Comparison of ENCODE assay signal across 9 mouse cellular contexts in genomic region chr13:119755681-119756471, GRCm38 (mm10). TPM values are rescaled to one million over a fixed set of nuclear protein-coding genes. Genes with fewer than 3 reads are reported as not detected.
DNase-seq lines count a peak whose midpoint lies in the region; ATAC-seq and TF ChIP-seq lines count a peak whose summit lies in the region.
"Had no signal": no experiment of that assay in that cellular context is flagged by ENCODE, and none has a peak within 500 bp of the region (broad histone marks: within the 10 kb centered on the region; RNA-seq: fewer than 3 reads in every experiment).

Nim1k (minus strand) TSS chr13:119755882.

- peak; percentile 42; the same call in 1 of the 2 replicates for TF ChIP-seq POLR2A in brain, embryonic 14.5 days (IDR thresholded peaks at IDR 0.05; ENCODE audit: borderline replicate concordance, extremely low read depth, insufficient read depth, insufficient read length, poor library complexity, severe bottlenecking)

- DNase-seq in 3T3-L1 (ENCODE audit: low read depth, low spot score): peak; percentile 81
- DNase-seq in brain, embryonic 14.5 days (ENCODE audit: low read depth): peak; percentile 94
- DNase-seq in forebrain, embryonic 11.5 days (ENCODE audit: low spot score): peak; percentile 89
- peak; percentile 86 for DNase-seq in kidney, postnatal 10 days
- peak; percentile 8 for DNase-seq in liver, embryonic 13.5 days
- DNase-seq in neural tube, embryonic 10.5 days (ENCODE audit: extremely low spot score, low spot score): peak; percentile 77

- H3K4me3 ChIP-seq in forebrain, embryonic 11.5 days (ENCODE audit: low read depth, low read length): peak within 1 kb of the TSS; percentile 49
- peak within 1 kb of the TSS; percentile 70 for H3K4me3 ChIP-seq in heart, embryonic 15.5 days
- peak within 1 kb of the TSS; percentile 46 for H3K4me3 ChIP-seq in liver, embryonic 13.5 days (replicated peaks)
- peak within 1 kb of the TSS; percentile 57 for H3K4me3 ChIP-seq in stomach, embryonic 15.5 days (replicated peaks)

- no peak for TF ChIP-seq CTCF in brain, embryonic 14.5 days (IDR thresholded peaks at IDR 0.05; ENCODE audit: borderline replicate concordance, extremely low read depth, insufficient read depth, insufficient read length)

- H3K27me3 ChIP-seq in forebrain, embryonic 11.5 days (ENCODE audit: control insufficient read depth, insufficient read depth, low read length): no peaks in the 10 kb centered on the region
- H3K27me3 ChIP-seq in heart, embryonic 15.5 days: no peaks in the 10 kb centered on the region
- H3K27me3 ChIP-seq in liver, embryonic 13.5 days: peaks cover 16% of the 10 kb centered on the region
- no peaks in the 10 kb centered on the region for H3K27me3 ChIP-seq in stomach, embryonic 15.5 days (replicated peaks)
- H3K27me3 ChIP-seq: CH12.LX had no signal

- H3K4me1 ChIP-seq in forebrain, embryonic 11.5 days (replicated peaks; ENCODE audit: control insufficient read depth, insufficient read depth, low read length): 0 out of 2 replicates have a peak, but pooled peaks cover 1% of the 10 kb centered on the region
- peaks cover 19% of the 10 kb centered on the region for H3K4me1 ChIP-seq in heart, embryonic 15.5 days (replicated peaks)
- peaks cover 14% of the 10 kb centered on the region for H3K4me1 ChIP-seq in liver, embryonic 13.5 days (replicated peaks)
- H3K4me1 ChIP-seq in stomach, embryonic 15.5 days: peaks cover 15% of the 10 kb centered on the region

- peak; percentile 87 for ATAC-seq in forebrain, embryonic 11.5 days (replicated peaks; ENCODE audit: low FRiP score)
- ATAC-seq in heart, embryonic 15.5 days (replicated peaks; ENCODE audit: insufficient number of reproducible peaks, insufficient read depth, low FRiP score, low read depth): peak; percentile 94
- peak; percentile 79 for ATAC-seq in liver, embryonic 13.5 days (ENCODE audit: low read depth)
- ATAC-seq in stomach, embryonic 15.5 days (ENCODE audit: insufficient read depth, low FRiP score, low read depth): peak; percentile 91

- peak within 1 kb of the TSS; percentile 68 for H3K9ac ChIP-seq in forebrain, embryonic 11.5 days (ENCODE audit: low read length)
- H3K9ac ChIP-seq in heart, embryonic 15.5 days: peak within 1 kb of the TSS; percentile 57
- H3K9ac ChIP-seq in liver, embryonic 13.5 days: peak within 1 kb of the TSS; percentile 33
- H3K9ac ChIP-seq in stomach, embryonic 15.5 days: peak within 1 kb of the TSS; percentile 42

- H3K27ac ChIP-seq in forebrain, embryonic 11.5 days (ENCODE audit: low read depth, low read length): peak within 1 kb of the TSS; percentile 28
- peak within 1 kb of the TSS; percentile 55 for H3K27ac ChIP-seq in heart, embryonic 15.5 days
- H3K27ac ChIP-seq in liver, embryonic 13.5 days: no peak within 1 kb of the TSS
- no peak within 1 kb of the TSS for H3K27ac ChIP-seq in stomach, embryonic 15.5 days

- no peaks in the 10 kb centered on the region for H3K36me3 ChIP-seq in forebrain, embryonic 11.5 days (ENCODE audit: control insufficient read depth, insufficient read depth, low read length)
- H3K36me3 ChIP-seq in heart, embryonic 15.5 days: 0 out of 2 replicates have a peak, but pooled peaks cover 5% of the 10 kb centered on the region
- no peaks in the 10 kb centered on the region for H3K36me3 ChIP-seq in liver, embryonic 13.5 days
- no peaks in the 10 kb centered on the region for H3K36me3 ChIP-seq in stomach, embryonic 15.5 days

- peak within 1 kb of the TSS; percentile 85 for H3K4me2 ChIP-seq in forebrain, embryonic 11.5 days (ENCODE audit: low read depth, low read length, severe bottlenecking)
- H3K4me2 ChIP-seq in heart, embryonic 15.5 days: peak within 1 kb of the TSS; percentile 90
- peak within 1 kb of the TSS; percentile 68 for H3K4me2 ChIP-seq in liver, embryonic 13.5 days
- peak within 1 kb of the TSS; percentile 98 for H3K4me2 ChIP-seq in stomach, embryonic 15.5 days

- 1% methylated on average over 43 of the region's 43 CpGs for WGBS in forebrain, embryonic 11.5 days
- WGBS in heart, embryonic 15.5 days: 2% methylated on average over 43 of the region's 43 CpGs
- WGBS in liver, embryonic 13.5 days (ENCODE audit: insufficient replicate concordance): 6% methylated on average over 43 of the region's 43 CpGs
- 1% methylated on average over 43 of the region's 43 CpGs for WGBS in stomach, embryonic 15.5 days

- H3K9me3 ChIP-seq in forebrain, embryonic 11.5 days (ENCODE audit: control insufficient read depth, low read length): no peaks in the 10 kb centered on the region
- no peaks in the 10 kb centered on the region for H3K9me3 ChIP-seq in heart, embryonic 15.5 days (replicated peaks)
- H3K9me3 ChIP-seq in liver, embryonic 13.5 days (replicated peaks): no peaks in the 10 kb centered on the region
- H3K9me3 ChIP-seq in stomach, embryonic 15.5 days: no peaks in the 10 kb centered on the region

RNA-seq across cellular contexts. Expression of gene Nim1k, which starts in this region (rescaled TPM):
- 1.1 and 1.8 TPM in 2 replicates for polyA plus RNA-seq in brain, embryonic 14.5 days (2012; rRNA removed)
- 4.9 and 5.8 TPM in 2 replicates for polyA plus RNA-seq in forebrain, embryonic 11.5 days (2014; fragmentation: Nextera tagmentation; extraction: Ambion mirVana)
- 0.72 and 0.77 TPM in 2 replicates for polyA plus RNA-seq in heart, embryonic 15.5 days (2015; fragmentation: Nextera tagmentation; extraction: Ambion mirVana)
- 0.06 and 0.08 TPM in 2 replicates for polyA plus RNA-seq in liver, embryonic 13.5 days (2015; fragmentation: Nextera tagmentation; extraction: Ambion mirVana)
- 0.67 and 0.71 TPM in 2 replicates for polyA plus RNA-seq in stomach, embryonic 15.5 days (2015; fragmentation: Nextera tagmentation; extraction: Ambion mirVana)

Comparison
In these comparisons a context has a peak if more than half of its experiments do, and no peak if none do; other contexts are left out.
1. Peak in ATAC-seq, H3K4me3 ChIP-seq, H3K27ac ChIP-seq, H3K9ac ChIP-seq and H3K4me2 ChIP-seq in heart, embryonic 15.5 days; RNA of the gene not detected or under 1 TPM.
2. Peak in DNase-seq, ATAC-seq, H3K4me3 ChIP-seq, H3K9ac ChIP-seq and H3K4me2 ChIP-seq in liver, embryonic 13.5 days; RNA of the gene not detected or under 1 TPM.
3. Peak in ATAC-seq, H3K4me3 ChIP-seq, H3K9ac ChIP-seq and H3K4me2 ChIP-seq in stomach, embryonic 15.5 days; RNA of the gene not detected or under 1 TPM.
4. DNase-seq: peak in every context shown above with its lines; median percentile 94 in brain, embryonic 14.5 days; 89 in forebrain, embryonic 11.5 days; 86 in kidney, postnatal 10 days; 81 in 3T3-L1; 77 in neural tube, embryonic 10.5 days; 8 in liver, embryonic 13.5 days.